Mouse (Mus musculus): Measurements from ENCODE around the gene Plekhh3.
"Not testable (repeated sequence)": the region's sequence is repeated elsewhere in the genome, so short reads cannot be mapped to it uniquely, and the experiment has no call there.

Plekhh3 gene

GRCm38 (mm10) chr11:101173112-101173511, 2.0 kb upstream of the Plekhh3 start:
- intact Hi-C loops (cut with DNase I) = loop anchor here (5.0 kb wide), 1 partner anchor 36 kb away; no protein-coding TSS in a partner anchor

- intact Hi-C loops (cut with DNase I) = loop anchor here (5.0 kb wide), 1 partner anchor 35 kb away; no protein-coding TSS in a partner anchor
These were observed 1.3 kb upstream of the Plekhh3 start for GRCm38 (mm10) chr11:101172434-101172815.

GRCm38 (mm10) chr11:101171721-101172433, 726 bp upstream of the Plekhh3 start:
- intact Hi-C loops (cut with DNase I) = loop anchor here (5.0 kb wide), 1 partner anchor 35 kb away; no protein-coding TSS in a partner anchor

- intact Hi-C loops (cut with DNase I) = loop anchor here (5.0 kb wide), 1 partner anchor 33 kb away; no protein-coding TSS in a partner anchor
These were observed 769 bp downstream of the Plekhh3 start, which contains the start of gene Cntnap1 for GRCm38 (mm10) chr11:101170354-101170810. Cntnap1 (plus strand) TSS chr11:101170523.

GRCm38 (mm10) chr11:101169301-101170107, 1.6 kb downstream of the Plekhh3 start:
- intact Hi-C loops (cut with DNase I) = loop anchor here (5.0 kb wide), 1 partner anchor 32 kb away; no protein-coding TSS in a partner anchor

GRCm38 (mm10) chr11:101168301-101168980, 2.7 kb downstream of the Plekhh3 start:
- intact Hi-C loops (cut with DNase I) = no loop called here

GRCm38 (mm10) chr11:101167963-101168300, 3.2 kb downstream of the Plekhh3 start:
- intact Hi-C loops (cut with DNase I) = no loop called here

- intact Hi-C loops (cut with DNase I) = no loop called here
These were observed 3.8 kb downstream of the Plekhh3 start for GRCm38 (mm10) chr11:101167211-101167962.

- intact Hi-C loops (cut with DNase I) = no loop called here
These were observed 4.8 kb downstream of the Plekhh3 start for GRCm38 (mm10) chr11:101166357-101166756.

- intact Hi-C loops (cut with DNase I) = no loop called here
These were observed 6.2 kb downstream of the Plekhh3 start for GRCm38 (mm10) chr11:101164677-101165580.

GRCm38 (mm10) chr11:101164351-101164665, 6.8 kb downstream of the Plekhh3 start:
- intact Hi-C loops (cut with DNase I) = no loop called here

GRCm38 (mm10) chr11:101163476-101164350, 7.4 kb downstream of the Plekhh3 start:
- intact Hi-C loops (cut with DNase I) = no loop called here

- intact Hi-C loops (cut with DNase I) = no loop called here
These were observed 8.4 kb downstream of the Plekhh3 start for GRCm38 (mm10) chr11:101162772-101163171.

GRCm38 (mm10) chr11:101162301-101162700, 8.8 kb downstream of the Plekhh3 start:
- intact Hi-C loops (cut with DNase I) = no loop called here

GRCm38 (mm10) chr11:101161551-101161950, 9.6 kb downstream of the Plekhh3 start:
- intact Hi-C loops (cut with DNase I) = no loop called here

GRCm38 (mm10) chr11:101160981-101161505, 10.1 kb downstream of the Plekhh3 start:
- intact Hi-C loops (cut with DNase I) = not testable (repeated sequence)

- intact Hi-C loops (cut with DNase I) = not testable (repeated sequence)
These were observed 11.0 kb downstream of the Plekhh3 start for GRCm38 (mm10) chr11:101160151-101160550.

- intact Hi-C loops (cut with DNase I) = no loop called here
These were observed 15.3 kb downstream of the Plekhh3 start, which contains the start of gene Tubg2 for GRCm38 (mm10) chr11:101155728-101156371. Tubg2 (plus strand) TSS chr11:101155907.
